Mouse (Mus musculus): Measurements from ENCODE around the gene Ccnyl1. TPM values are rescaled to one million over a fixed set of nuclear protein-coding genes. Genes with fewer than 3 reads are reported as not detected.

The Ccnyl1 gene
- polyA plus RNA-seq, 1 experiment from 2014 or later, result 4.1 TPM

GRCm38 (mm10) chr1:64705230-64705629 lies 15.0 kb downstream of the Ccnyl1 start:
- H3K36me3 ChIP-seq, result peaks cover 32% of the 10 kb centered on the region
- no peak overlapping the region for H3K9ac ChIP-seq
- peaks cover 4% of the 10 kb centered on the region; the same call in 1 of the 2 replicates for H3K4me1 ChIP-seq (replicated peaks)
- H3K27me3 ChIP-seq (replicated peaks), result no peaks in the 10 kb centered on the region
- no peak overlapping the region for H3K27ac ChIP-seq (ENCODE audit: poor library complexity, severe bottlenecking)
- no peaks in the 10 kb centered on the region for H3K9me3 ChIP-seq (replicated peaks)
- WGBS, result 43% methylated on average over 6 of the region's 6 CpGs
- no peak overlapping the region for H3K4me2 ChIP-seq
- no peak for ATAC-seq (ENCODE audit: insufficient number of reproducible peaks, low FRiP score)
- no peak overlapping the region for H3K4me3 ChIP-seq

GRCm38 (mm10) chr1:64706610-64707009 lies 16.4 kb downstream of the Ccnyl1 start:
- 80% methylated on average over 2 of the region's 2 CpGs for WGBS

GRCm38 (mm10) chr1:64709891-64710290 lies 19.6 kb downstream of the Ccnyl1 start:
- peaks cover 2% of the 10 kb centered on the region; the same call in 1 of the 2 replicates for H3K4me1 ChIP-seq (replicated peaks)
- WGBS, result 29% methylated on average over 2 of the region's 2 CpGs

More at GRCm38 (mm10) chr1:64706610-64707009, 16.4 kb downstream of the Ccnyl1 start:
- no peak for ATAC-seq (ENCODE audit: insufficient number of reproducible peaks, low FRiP score)
- Histone ChIP-seq H3K9me3 (replicated peaks) (no peaks in the 10 kb centered on the region), H3K4me2 (no peak overlapping the region), H3K27ac (ENCODE audit: poor library complexity, severe bottlenecking) (no peak overlapping the region), H3K4me3 (no peak overlapping the region), H3K4me1 (replicated peaks) (peaks cover 3% of the 10 kb centered on the region; the same call in 1 of the 2 replicates), H3K27me3 (replicated peaks) (no peaks in the 10 kb centered on the region), H3K36me3 (peaks cover 31% of the 10 kb centered on the region), H3K9ac (no peak overlapping the region)

GRCm38 (mm10) chr1:64712006-64712760 lies 21.9 kb downstream of the Ccnyl1 start:
- no peaks in the 10 kb centered on the region for H3K27me3 ChIP-seq (replicated peaks)
- no peak for ATAC-seq (ENCODE audit: insufficient number of reproducible peaks, low FRiP score)
- WGBS, result 86% methylated on average over 14 of the region's 14 CpGs
- H3K4me1 ChIP-seq (replicated peaks), result peaks cover 20% of the 10 kb centered on the region
- no peak overlapping the region for H3K4me3 ChIP-seq
- no peak overlapping the region for H3K27ac ChIP-seq (ENCODE audit: poor library complexity, severe bottlenecking)
- no peak overlapping the region for H3K9ac ChIP-seq
- H3K4me2 ChIP-seq, result no peak overlapping the region
- H3K9me3 ChIP-seq (replicated peaks), result no peaks in the 10 kb centered on the region
- H3K36me3 ChIP-seq, result peaks cover 21% of the 10 kb centered on the region

More at GRCm38 (mm10) chr1:64709891-64710290, 19.6 kb downstream of the Ccnyl1 start:
- ATAC-seq (ENCODE audit: insufficient number of reproducible peaks, low FRiP score), result no peak
- H3K9me3 ChIP-seq (replicated peaks), result no peaks in the 10 kb centered on the region
- H3K36me3 ChIP-seq, result peaks cover 21% of the 10 kb centered on the region
- no peak overlapping the region for H3K4me3 ChIP-seq
- H3K27ac ChIP-seq (ENCODE audit: poor library complexity, severe bottlenecking), result no peak overlapping the region
- no peak overlapping the region for H3K9ac ChIP-seq
- H3K27me3 ChIP-seq (replicated peaks), result no peaks in the 10 kb centered on the region
- H3K4me2 ChIP-seq, result no peak overlapping the region

- H3K4me3 ChIP-seq, result no peak overlapping the region
- H3K4me2 ChIP-seq, result no peak overlapping the region
- H3K27ac ChIP-seq (ENCODE audit: poor library complexity, severe bottlenecking), result peak overlapping the region; percentile 53; the same call in 1 of the 2 replicates
- H3K36me3 ChIP-seq, result peaks cover 16% of the 10 kb centered on the region
- H3K9ac ChIP-seq, result no peak overlapping the region
- ATAC-seq (ENCODE audit: insufficient number of reproducible peaks, low FRiP score), result peak; percentile 73
- peaks cover 20% of the 10 kb centered on the region for H3K4me1 ChIP-seq (replicated peaks)
- no peaks in the 10 kb centered on the region for H3K9me3 ChIP-seq (replicated peaks)
- no peaks in the 10 kb centered on the region for H3K27me3 ChIP-seq (replicated peaks)
- whole genome bisulfite sequencing, result 31% methylated on average over 2 of the region's 2 CpGs
These were observed 25.2 kb downstream of the Ccnyl1 start for GRCm38 (mm10) chr1:64715458-64715857.

GRCm38 (mm10) chr1:64716589-64717304 lies 26.5 kb downstream of the Ccnyl1 start:
- no peaks in the 10 kb centered on the region for H3K9me3 ChIP-seq (replicated peaks)
- peaks cover 26% of the 10 kb centered on the region for H3K36me3 ChIP-seq
- peaks cover 20% of the 10 kb centered on the region for H3K4me1 ChIP-seq (replicated peaks)
- ATAC-seq (ENCODE audit: insufficient number of reproducible peaks, low FRiP score), result 0 out of 2 replicates have a peak, but pooled peaks have one; percentile 57
- H3K9ac ChIP-seq, result no peak overlapping the region
- no peaks in the 10 kb centered on the region for H3K27me3 ChIP-seq (replicated peaks)
- 66% methylated on average over 7 of the region's 7 CpGs for WGBS
- no peak overlapping the region for H3K4me3 ChIP-seq
- no peak overlapping the region for H3K4me2 ChIP-seq
- no peak overlapping the region for H3K27ac ChIP-seq (ENCODE audit: poor library complexity, severe bottlenecking)

GRCm38 (mm10) chr1:64717504-64717903 lies 27.2 kb downstream of the Ccnyl1 start:
- H3K27ac ChIP-seq (ENCODE audit: poor library complexity, severe bottlenecking), result no peak overlapping the region
- H3K9me3 ChIP-seq (replicated peaks), result no peaks in the 10 kb centered on the region
- peaks cover 32% of the 10 kb centered on the region for H3K36me3 ChIP-seq
- no peak overlapping the region for H3K9ac ChIP-seq
- H3K4me3 ChIP-seq, result no peak overlapping the region
- H3K4me2 ChIP-seq, result no peak overlapping the region
- H3K27me3 ChIP-seq (replicated peaks), result no peaks in the 10 kb centered on the region
- peaks cover 20% of the 10 kb centered on the region for H3K4me1 ChIP-seq (replicated peaks)
- ATAC-seq (ENCODE audit: insufficient number of reproducible peaks, low FRiP score), result peak; percentile 66; the same call in 1 of the 2 replicates

GRCm38 (mm10) chr1:64721034-64721587 lies 30.9 kb downstream of the Ccnyl1 start:
- Histone ChIP-seq H3K27ac (ENCODE audit: poor library complexity, severe bottlenecking) (no peak overlapping the region), H3K27me3 (replicated peaks) (no peaks in the 10 kb centered on the region), H3K36me3 (peaks cover 31% of the 10 kb centered on the region), H3K9ac (no peak overlapping the region), H3K4me3 (no peak overlapping the region), H3K4me2 (no peak overlapping the region), H3K4me1 (replicated peaks) (peaks cover 8% of the 10 kb centered on the region), H3K9me3 (replicated peaks) (no peaks in the 10 kb centered on the region)
- no peak for ATAC-seq (ENCODE audit: insufficient number of reproducible peaks, low FRiP score)
- WGBS, result 76% methylated on average over 10 of the region's 10 CpGs

- Histone ChIP-seq H3K9ac (no peak overlapping the region), H3K4me1 (replicated peaks) (peaks cover 32% of the 10 kb centered on the region), H3K27ac (ENCODE audit: poor library complexity, severe bottlenecking) (no peak overlapping the region), H3K4me2 (no peak overlapping the region), H3K36me3 (peaks cover 3% of the 10 kb centered on the region), H3K4me3 (no peak overlapping the region), H3K9me3 (replicated peaks) (no peaks in the 10 kb centered on the region), H3K27me3 (replicated peaks) (peaks cover 5% of the 10 kb centered on the region)
- ATAC-seq (ENCODE audit: insufficient number of reproducible peaks, low FRiP score), result no peak
- 73% methylated on average over 4 of the region's 4 CpGs for WGBS
These were observed 39.8 kb downstream of the Ccnyl1 start for GRCm38 (mm10) chr1:64730046-64730445.

- Histone ChIP-seq H3K4me1 (replicated peaks) (peaks cover 45% of the 10 kb centered on the region), H3K27ac (ENCODE audit: poor library complexity, severe bottlenecking) (no peak overlapping the region), H3K4me2 (peak overlapping the region; percentile 13; the same call in 1 of the 2 replicates), H3K4me3 (no peak overlapping the region), H3K9ac (no peak overlapping the region), H3K27me3 (replicated peaks) (peaks cover 14% of the 10 kb centered on the region), H3K36me3 (no peaks in the 10 kb centered on the region), H3K9me3 (replicated peaks) (no peaks in the 10 kb centered on the region)
- ATAC-seq (ENCODE audit: insufficient number of reproducible peaks, low FRiP score), result no peak
- WGBS, result 67% methylated on average over 16 of the region's 16 CpGs
These were observed 41.2 kb downstream of the Ccnyl1 start for GRCm38 (mm10) chr1:64731341-64732020.

Data from heart, embryonic 12.5 days (tissue).